Mouse (Mus musculus): Measurements from ENCODE around the gene Pla1a. TPM values are rescaled to one million over a fixed set of nuclear protein-coding genes. Genes with fewer than 3 reads are reported as not detected.

The Pla1a gene
- polyA plus RNA-seq, 1 experiment: not detected

GRCm38 (mm10) chr16:38372876-38373275 lies 60.1 kb downstream of the Pla1a start:
- Histone ChIP-seq H3K4me1 (ENCODE audit: control insufficient read depth, insufficient read depth, low read length) (peaks cover 11% of the 10 kb centered on the region), H3K27ac (ENCODE audit: insufficient read depth, low read depth, low read length) (no peak overlapping the region), H3K4me3 (ENCODE audit: insufficient read depth, low read length) (no peak overlapping the region)
- TF ChIP-seq POLR2A (IDR thresholded peaks at IDR 0.05; ENCODE audit: borderline replicate concordance, low read depth, low read length) (no peak), CTCF (IDR thresholded peaks at IDR 0.05; ENCODE audit: low read depth, low read length) (no peak)

GRCm38 (mm10) chr16:38371705-38372296 lies 61.1 kb downstream of the Pla1a start:
- no peak overlapping the region for H3K4me3 ChIP-seq (ENCODE audit: insufficient read depth, low read length)
- peaks cover 6% of the 10 kb centered on the region for H3K4me1 ChIP-seq (ENCODE audit: control insufficient read depth, insufficient read depth, low read length)

GRCm38 (mm10) chr16:38370633-38371374 lies 62.1 kb downstream of the Pla1a start:
- TF ChIP-seq POLR2A (IDR thresholded peaks at IDR 0.05; ENCODE audit: borderline replicate concordance, low read depth, low read length): no peak
- Histone ChIP-seq H3K4me3 (ENCODE audit: insufficient read depth, low read length) (no peak overlapping the region), H3K4me1 (ENCODE audit: control insufficient read depth, insufficient read depth, low read length) (peaks cover 9% of the 10 kb centered on the region), H3K27ac (ENCODE audit: insufficient read depth, low read depth, low read length) (no peak overlapping the region)

More at GRCm38 (mm10) chr16:38371705-38372296, 61.1 kb downstream of the Pla1a start:
- TF ChIP-seq CTCF (IDR thresholded peaks at IDR 0.05; ENCODE audit: low read depth, low read length) (no peak), POLR2A (IDR thresholded peaks at IDR 0.05; ENCODE audit: borderline replicate concordance, low read depth, low read length) (no peak)
- H3K27ac ChIP-seq (ENCODE audit: insufficient read depth, low read depth, low read length): no peak overlapping the region

GRCm38 (mm10) chr16:38369992-38370484 lies 62.9 kb downstream of the Pla1a start:
- peaks cover 9% of the 10 kb centered on the region for H3K4me1 ChIP-seq (ENCODE audit: control insufficient read depth, insufficient read depth, low read length)

GRCm38 (mm10) chr16:38369431-38369830 lies 63.5 kb downstream of the Pla1a start:
- Histone ChIP-seq H3K4me1 (ENCODE audit: control insufficient read depth, insufficient read depth, low read length) (peaks cover 9% of the 10 kb centered on the region), H3K27ac (ENCODE audit: insufficient read depth, low read depth, low read length) (no peak overlapping the region), H3K4me3 (ENCODE audit: insufficient read depth, low read length) (no peak overlapping the region)
- TF ChIP-seq CTCF (IDR thresholded peaks at IDR 0.05; ENCODE audit: low read depth, low read length) (no peak), POLR2A (IDR thresholded peaks at IDR 0.05; ENCODE audit: borderline replicate concordance, low read depth, low read length) (no peak)

More at GRCm38 (mm10) chr16:38369992-38370484, 62.9 kb downstream of the Pla1a start:
- TF ChIP-seq POLR2A (IDR thresholded peaks at IDR 0.05; ENCODE audit: borderline replicate concordance, low read depth, low read length): no peak
- TF ChIP-seq CTCF (IDR thresholded peaks at IDR 0.05; ENCODE audit: low read depth, low read length): no peak
- H3K4me3 ChIP-seq (ENCODE audit: insufficient read depth, low read length): no peak overlapping the region
- no peak overlapping the region for H3K27ac ChIP-seq (ENCODE audit: insufficient read depth, low read depth, low read length)

- TF ChIP-seq POLR2A (IDR thresholded peaks at IDR 0.05; ENCODE audit: borderline replicate concordance, low read depth, low read length): no peak
- no peak overlapping the region for H3K27ac ChIP-seq (ENCODE audit: insufficient read depth, low read depth, low read length)
- peaks cover 9% of the 10 kb centered on the region for H3K4me1 ChIP-seq (ENCODE audit: control insufficient read depth, insufficient read depth, low read length)
- H3K4me3 ChIP-seq (ENCODE audit: insufficient read depth, low read length): no peak overlapping the region
Observed at GRCm38 (mm10) chr16:38369000-38369399, 63.9 kb downstream of the Pla1a start.

- Histone ChIP-seq H3K4me1 (ENCODE audit: control insufficient read depth, insufficient read depth, low read length) (peaks cover 10% of the 10 kb centered on the region), H3K4me3 (ENCODE audit: insufficient read depth, low read length) (no peak overlapping the region), H3K27ac (ENCODE audit: insufficient read depth, low read depth, low read length) (no peak overlapping the region)
- no peak for TF ChIP-seq POLR2A (IDR thresholded peaks at IDR 0.05; ENCODE audit: borderline replicate concordance, low read depth, low read length)
- TF ChIP-seq CTCF (IDR thresholded peaks at IDR 0.05; ENCODE audit: low read depth, low read length): no peak
Observed at GRCm38 (mm10) chr16:38368336-38368735, 64.6 kb downstream of the Pla1a start.

- Histone ChIP-seq H3K4me1 (ENCODE audit: control insufficient read depth, insufficient read depth, low read length) (peaks cover 17% of the 10 kb centered on the region), H3K27ac (ENCODE audit: insufficient read depth, low read depth, low read length) (no peak overlapping the region), H3K4me3 (ENCODE audit: insufficient read depth, low read length) (no peak overlapping the region)
- TF ChIP-seq POLR2A (IDR thresholded peaks at IDR 0.05; ENCODE audit: borderline replicate concordance, low read depth, low read length) (no peak), CTCF (IDR thresholded peaks at IDR 0.05; ENCODE audit: low read depth, low read length) (no peak)
Observed at GRCm38 (mm10) chr16:38366231-38366630, 66.7 kb downstream of the Pla1a start.

- no peak overlapping the region for H3K4me3 ChIP-seq (ENCODE audit: insufficient read depth, low read length)
- TF ChIP-seq POLR2A (IDR thresholded peaks at IDR 0.05; ENCODE audit: borderline replicate concordance, low read depth, low read length) (no peak), CTCF (IDR thresholded peaks at IDR 0.05; ENCODE audit: low read depth, low read length) (no peak)
- H3K4me1 ChIP-seq (ENCODE audit: control insufficient read depth, insufficient read depth, low read length): peaks cover 17% of the 10 kb centered on the region
- no peak overlapping the region for H3K27ac ChIP-seq (ENCODE audit: insufficient read depth, low read depth, low read length)
Observed at GRCm38 (mm10) chr16:38365390-38365789, 67.6 kb downstream of the Pla1a start.

GRCm38 (mm10) chr16:38363657-38364056 lies 69.3 kb downstream of the Pla1a start:
- Histone ChIP-seq H3K4me3 (ENCODE audit: insufficient read depth, low read length) (no peak overlapping the region), H3K27ac (ENCODE audit: insufficient read depth, low read depth, low read length) (no peak overlapping the region), H3K4me1 (ENCODE audit: control insufficient read depth, insufficient read depth, low read length) (peaks cover 14% of the 10 kb centered on the region)
- TF ChIP-seq CTCF (IDR thresholded peaks at IDR 0.05; ENCODE audit: low read depth, low read length): no peak
- no peak for TF ChIP-seq POLR2A (IDR thresholded peaks at IDR 0.05; ENCODE audit: borderline replicate concordance, low read depth, low read length)

All from bone marrow macrophage, adult 2 months (primary cell).